Mouse (Mus musculus): ENCODE measurements around the gene Ramac.
A peak's percentile ranks its signal among the peaks of the same experiment; 100 is the strongest.

The Ramac gene

GRCm38 (mm10) chr7:81788536-81788935 is 25.8 kb downstream of the Ramac start:
- peak; percentile 31 for DNase-seq

DNA sequence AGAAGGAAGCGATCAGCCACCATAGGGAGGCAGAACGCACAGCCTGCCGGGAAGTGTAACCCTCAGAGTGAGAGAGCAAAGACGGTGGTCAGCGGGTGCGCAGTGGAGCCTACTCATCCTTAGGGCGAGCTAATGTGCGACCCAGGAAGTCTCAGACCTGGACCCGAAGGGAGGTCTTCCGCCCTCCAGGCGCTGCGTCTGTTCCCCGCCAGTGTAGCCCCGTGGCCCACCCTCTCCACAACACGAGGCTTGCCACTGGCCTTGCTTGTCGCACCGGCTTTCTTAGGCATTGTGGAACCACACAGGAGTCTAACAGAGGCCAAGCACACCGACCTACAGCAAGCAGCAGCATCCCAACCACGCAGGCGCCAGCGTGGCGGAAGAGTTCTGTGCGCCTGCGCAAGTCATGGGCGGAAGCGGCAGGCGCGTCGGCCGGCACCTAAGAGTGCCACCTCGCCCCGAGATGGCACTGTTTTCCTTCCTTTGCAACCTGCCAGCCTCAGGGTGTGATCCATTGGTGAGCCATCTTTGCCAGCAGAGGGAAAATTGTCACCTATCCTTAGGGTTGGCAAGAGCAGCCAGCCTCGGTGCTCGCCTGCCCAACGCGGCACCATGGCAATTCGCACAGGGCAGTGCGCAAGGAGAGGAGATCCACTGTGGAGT is 26.5 kb downstream of the Ramac start, which contains the start of gene 3110040N11Rik:
TSS of gene 3110040N11Rik (minus strand) at position 384 of the 663 bp plus-strand sequence.
- DNase-seq, result peak; percentile 87

DNA sequence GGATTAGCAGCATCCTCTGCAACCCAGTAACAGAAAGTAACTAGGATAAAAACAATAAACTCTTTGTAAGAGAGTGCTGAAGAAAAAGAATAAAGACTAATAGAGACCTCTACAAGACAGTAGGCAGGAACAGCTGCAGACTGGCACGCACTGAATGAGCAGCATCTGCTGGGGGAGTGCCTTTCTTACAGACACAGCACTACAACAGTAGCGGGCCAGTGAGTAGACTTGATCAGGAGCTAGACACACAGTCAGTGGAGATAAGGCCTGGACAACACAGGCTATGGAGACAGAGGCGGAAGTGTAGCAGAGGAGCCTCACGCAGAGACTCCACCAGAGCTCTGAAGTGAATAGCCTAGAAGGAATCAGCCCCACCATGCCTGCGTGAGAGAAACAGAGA is 43.3 kb downstream of the Ramac start:
- DNase-seq, result no peak

Measured in right cerebral cortex, postnatal 4 days (tissue).